26 mouse cellular contexts compared by ENCODE assay signal in the genomic region with DNA sequence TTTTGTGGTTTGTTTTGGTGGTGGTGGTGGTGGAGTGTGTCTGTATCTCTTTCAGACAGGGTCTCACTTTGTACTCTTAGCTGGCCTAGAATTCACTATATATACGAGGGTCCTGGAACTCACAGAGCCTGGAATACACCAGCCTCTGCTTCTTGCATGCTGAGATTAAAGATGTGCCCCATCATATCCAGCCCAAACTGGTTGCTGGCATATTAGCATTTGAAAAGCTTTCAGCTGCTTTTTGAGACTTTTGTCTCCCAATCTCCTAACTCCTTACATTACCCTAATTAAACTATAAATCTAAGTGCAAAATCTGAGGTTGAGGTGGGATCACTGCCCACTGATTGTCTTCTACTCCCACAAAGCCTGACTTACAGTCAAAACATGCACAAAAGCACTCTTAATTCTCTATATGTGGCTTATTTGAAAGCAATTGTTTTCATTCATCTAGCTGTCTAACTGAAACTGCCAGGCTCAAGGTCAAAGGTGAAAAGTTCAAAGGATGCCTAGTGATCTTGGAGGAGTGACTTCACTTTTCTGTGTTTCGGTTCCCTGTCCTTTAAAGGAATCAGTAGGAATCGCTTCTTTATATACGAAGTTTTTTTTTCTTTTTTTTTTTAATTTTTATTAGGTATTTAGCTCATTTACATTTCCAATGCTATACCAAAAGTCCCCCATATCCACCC. TPM values are rescaled to one million over a fixed set of nuclear protein-coding genes. Genes with fewer than 3 reads are reported as not detected.
A peak's percentile ranks its signal among the peaks of the same experiment; 100 is the strongest.
DNase-seq lines count a peak whose midpoint lies in the region; ATAC-seq and TF ChIP-seq lines count a peak whose summit lies in the region.
"Had no signal": no experiment of that assay in that cellular context is flagged by ENCODE, and none has a peak within 500 bp of the region (broad histone marks: within the 10 kb centered on the region; RNA-seq: fewer than 3 reads in every experiment).

No protein-coding gene starts in this region.

- ATAC-seq in kidney, postnatal 0 days (replicated peaks; ENCODE audit: low FRiP score, low read depth), result no peak
- ATAC-seq: activated CD4-positive, CD25-positive, alpha-beta regulatory T cell, adult 4 months; forebrain, embryonic 16.5 days; intestine, postnatal 0 days had no signal

- H3K4me3 ChIP-seq in kidney, postnatal 0 days (replicated peaks; ENCODE audit: low read depth, low read length), result no peak overlapping the region
- no peak overlapping the region for H3K4me3 ChIP-seq in kidney, adult 2 months (ENCODE audit: insufficient read depth, low read depth, low read length)
- H3K4me3 ChIP-seq: gastrocnemius, adult 2 months; hindbrain, embryonic 13.5 days; limb, embryonic 12.5 days had no signal

- no peaks in the 10 kb centered on the region for H3K27me3 ChIP-seq in kidney, postnatal 0 days (ENCODE audit: insufficient read depth, low read length)
- H3K27me3 ChIP-seq in kidney, adult 2 months (replicated peaks; ENCODE audit: control insufficient read depth, insufficient read depth, low read length), result no peaks in the 10 kb centered on the region
- H3K27me3 ChIP-seq: CH12.LX; hindbrain, embryonic 13.5 days had no signal

- no peak overlapping the region for H3K27ac ChIP-seq in kidney, postnatal 0 days
- H3K27ac ChIP-seq in kidney, adult 2 months (ENCODE audit: insufficient read depth, low read depth, low read length), result no peak overlapping the region
- H3K27ac ChIP-seq: gastrocnemius, adult 2 months; hindbrain, embryonic 13.5 days; limb, embryonic 12.5 days had no signal

- H3K4me2 ChIP-seq in kidney, postnatal 0 days (ENCODE audit: low read length), result no peak overlapping the region
- H3K4me2 ChIP-seq: hindbrain, embryonic 13.5 days; limb, embryonic 12.5 days; liver, embryonic 11.5 days had no signal

- peak; percentile 59 for DNase-seq in embryo, embryonic 10 days (ENCODE audit: low spot score)
- DNase-seq in embryo, embryonic 9.5 days (ENCODE audit: extremely low spot score), result no peak
- DNase-seq in kidney, postnatal 0 days (ENCODE audit: low spot score), result peak; percentile 8
- DNase-seq in kidney, adult 2 months, result no peak
- peak; percentile 83 for DNase-seq in ES-CJ7 (ENCODE audit: low read depth, low spot score)
- DNase-seq in embryo, embryonic 10.5 days (ENCODE audit: low spot score), result peak; percentile 54
- no peak for DNase-seq in adipocyte (ENCODE audit: low spot score)
- DNase-seq in retina, embryonic 14.5 days (ENCODE audit: low spot score), result no peak
- DNase-seq: adrenal gland, adult 8-10 months; cerebellum, adult 11-12 months; cerebellum, adult 9-11 months; gastrocnemius, adult 2 months; gastrocnemius, postnatal 36 days; heart, postnatal 14 days; kidney, postnatal 25 days; lung, postnatal 4 days; right cerebral cortex, adult 18-20 months; spleen, adult 18-20 months; thymus, postnatal 14 days had no signal

- WGBS in kidney, postnatal 0 days, result 49% methylated on average over 4 of the region's 4 CpGs
- 65% methylated on average over 4 of the region's 4 CpGs for WGBS in kidney, adult 2 months

- no peak for TF ChIP-seq CTCF in kidney, postnatal 0 days (IDR thresholded peaks at IDR 0.05; ENCODE audit: low read depth)
- no peak for TF ChIP-seq CTCF in kidney, adult 2 months (conservative IDR thresholded peaks at IDR 0.05; ENCODE audit: insufficient read depth, insufficient read length, low read depth, low read length)

- no peaks in the 10 kb centered on the region for H3K36me3 ChIP-seq in kidney, postnatal 0 days (ENCODE audit: insufficient read depth, low read length)
- no peaks in the 10 kb centered on the region for H3K36me3 ChIP-seq in kidney, adult 2 months (ENCODE audit: control insufficient read depth, insufficient read depth, low read length)
- H3K36me3 ChIP-seq: hindbrain, embryonic 13.5 days; limb, embryonic 12.5 days had no signal

- no peaks in the 10 kb centered on the region for H3K9me3 ChIP-seq in kidney, postnatal 0 days (replicated peaks; ENCODE audit: low read length)
- H3K9me3 ChIP-seq: hindbrain, embryonic 13.5 days; limb, embryonic 12.5 days had no signal

- no peaks in the 10 kb centered on the region for H3K4me1 ChIP-seq in kidney, postnatal 0 days (replicated peaks; ENCODE audit: insufficient read depth, low read length)
- H3K4me1 ChIP-seq in kidney, adult 2 months (ENCODE audit: control insufficient read depth, insufficient read depth, low read length), result no peaks in the 10 kb centered on the region
- H3K4me1 ChIP-seq: hindbrain, embryonic 13.5 days; limb, embryonic 12.5 days had no signal

- no peak for TF ChIP-seq POLR2A in kidney, adult 2 months (IDR thresholded peaks at IDR 0.05; ENCODE audit: low read depth, low read length)

- H3K9ac ChIP-seq in kidney, postnatal 0 days (ENCODE audit: low read depth, low read length), result no peak overlapping the region
- H3K9ac ChIP-seq: hindbrain, embryonic 13.5 days; limb, embryonic 12.5 days had no signal

RNA-seq across cellular contexts. Expression of gene Sepsecs, which starts 5.0 kb away (rescaled TPM):
- polyA plus RNA-seq in kidney, postnatal 0 days (2015; fragmentation: Nextera tagmentation; extraction: Ambion mirVana), result 8.5 and 10.2 TPM in 2 replicates
- 10.5 and 11.9 TPM in 2 replicates for polyA plus RNA-seq in kidney, adult 2 months (2012; rRNA removed)

Comparison
In these comparisons a context has a peak if more than half of its experiments do, and no peak if none do; other contexts are left out.
1. DNase-seq: peak in embryo, embryonic 10 days (single experiment), kidney, postnatal 0 days (single experiment), ES-CJ7 (single experiment) and embryo, embryonic 10.5 days (single experiment); none in embryo, embryonic 9.5 days (single experiment), kidney, adult 2 months (single experiment), adipocyte (single experiment) and retina, embryonic 14.5 days (single experiment).